Mouse (Mus musculus) T-cell, adult 2 months (primary cell): ENCODE results near the gene Samd9l.
"Not testable (repeated sequence)": the region's sequence is repeated elsewhere in the genome, so short reads cannot be mapped to it uniquely, and the experiment has no call there.

Experiments used
- DNase-seq: peaks from one replicate; pipeline ENCODE4 v3.0.0; 2022; ENCODE audit warnings: low spot score

Gene Samd9l

GRCm38 (mm10) chr6:3343603-3344247, 55.6 kb downstream of the Samd9l start:
- not testable (repeated sequence) for DNase-seq

- DNase-seq: peak; percentile 10
Measured at GRCm38 (mm10) chr6:3341479-3341878, 57.9 kb downstream of the Samd9l start.

GRCm38 (mm10) chr6:3340928-3341327, 58.4 kb downstream of the Samd9l start:
- peak; percentile 26 for DNase-seq

- DNase-seq: not testable (repeated sequence)
Measured at GRCm38 (mm10) chr6:3339131-3339530, 60.2 kb downstream of the Samd9l start.
